8 mouse cellular contexts compared by ENCODE assay signal in the genomic region with DNA sequence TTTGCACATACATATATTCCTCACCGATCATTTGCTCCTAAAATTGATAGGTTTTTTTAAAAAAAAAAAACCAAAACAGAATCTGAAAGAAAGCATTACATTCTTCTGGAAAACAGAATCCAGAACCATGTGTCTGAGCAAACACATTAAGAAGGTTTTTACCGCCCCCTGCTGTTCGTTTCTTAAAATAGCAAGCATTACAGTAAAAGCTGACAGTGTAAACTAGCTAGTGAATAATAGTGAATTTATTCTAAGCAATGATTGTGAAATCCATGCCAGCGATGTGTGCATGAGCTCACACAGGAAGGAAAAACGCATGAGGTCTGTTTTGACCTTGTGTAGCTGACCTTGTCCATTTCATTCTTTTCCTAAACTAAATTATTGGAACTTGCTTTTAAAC. TPM values are rescaled to one million over a fixed set of nuclear protein-coding genes. Genes with fewer than 3 reads are reported as not detected.
DNase-seq lines count a peak whose midpoint lies in the region; ATAC-seq and TF ChIP-seq lines count a peak whose summit lies in the region.

No protein-coding gene starts in this region.

- H3K27me3 ChIP-seq in heart, postnatal 0 days (ENCODE audit: control insufficient read depth, insufficient read depth, low read length) = no peaks in the 10 kb centered on the region
- H3K27me3 ChIP-seq in heart, embryonic 11.5 days (ENCODE audit: control insufficient read depth, insufficient read depth, low read length) = no peaks in the 10 kb centered on the region

- no peaks in the 10 kb centered on the region for H3K9me3 ChIP-seq in heart, postnatal 0 days (replicated peaks; ENCODE audit: control insufficient read depth, low read length)
- no peaks in the 10 kb centered on the region for H3K9me3 ChIP-seq in heart, embryonic 11.5 days (replicated peaks; ENCODE audit: control insufficient read depth, low read length)

- peak; percentile 64 for TF ChIP-seq CTCF in heart, postnatal 0 days (IDR thresholded peaks at IDR 0.05; ENCODE audit: low read depth)

- no peak overlapping the region for H3K4me2 ChIP-seq in heart, postnatal 0 days (ENCODE audit: low read depth, low read length)
- no peak overlapping the region for H3K4me2 ChIP-seq in heart, embryonic 11.5 days

- peaks cover 14% of the 10 kb centered on the region for H3K36me3 ChIP-seq in heart, postnatal 0 days (replicated peaks; ENCODE audit: control insufficient read depth, insufficient read depth, low read length)
- H3K36me3 ChIP-seq in heart, embryonic 11.5 days (ENCODE audit: control insufficient read depth, insufficient read depth, low read length) = peaks cover 4% of the 10 kb centered on the region; the same call in 1 of the 2 replicates

- TF ChIP-seq EP300 in heart, postnatal 0 days (IDR thresholded peaks at IDR 0.05; ENCODE audit: low read depth) = no peak

- H3K4me3 ChIP-seq in heart, postnatal 0 days (ENCODE audit: low read depth, low read length) = no peak overlapping the region
- no peak overlapping the region for H3K4me3 ChIP-seq in heart, embryonic 11.5 days (ENCODE audit: low read depth, low read length)

- 5% methylated on average over 5 of the region's 5 CpGs for WGBS in heart, postnatal 0 days
- 11% methylated on average over 5 of the region's 5 CpGs for WGBS in heart, embryonic 11.5 days (ENCODE audit: insufficient replicate concordance)

- peak; percentile 47; the same call in 1 of the 2 replicates for ATAC-seq in heart, postnatal 0 days (ENCODE audit: insufficient read depth, low read depth)
- ATAC-seq in heart, embryonic 11.5 days (replicated peaks; ENCODE audit: insufficient number of reproducible peaks, low FRiP score, low TSS enrichment) = no peak
- ATAC-seq in CD4-positive, CD25-positive, alpha-beta regulatory T cell, adult 4 months = peak; percentile 53
- ATAC-seq in megakaryocyte-erythroid progenitor cell, adult 5-6 weeks (replicated peaks; ENCODE audit: low FRiP score, low TSS enrichment, poor library complexity, severe bottlenecking) = peak; percentile 65; the same call in 1 of the 2 replicates

- H3K4me1 ChIP-seq in heart, postnatal 0 days (ENCODE audit: control insufficient read depth, insufficient read depth) = no peaks in the 10 kb centered on the region
- H3K4me1 ChIP-seq in heart, embryonic 11.5 days (ENCODE audit: control insufficient read depth, insufficient read depth, low read length) = peaks cover 7% of the 10 kb centered on the region; the same call in 1 of the 2 replicates

- H3K9ac ChIP-seq in heart, postnatal 0 days (replicated peaks; ENCODE audit: low read depth, low read length) = no peak overlapping the region
- no peak overlapping the region for H3K9ac ChIP-seq in heart, embryonic 11.5 days (ENCODE audit: low read depth, low read length)

- H3K27ac ChIP-seq in heart, postnatal 0 days (ENCODE audit: low read depth) = no peak overlapping the region
- H3K27ac ChIP-seq in heart, embryonic 11.5 days (ENCODE audit: low read depth, low read length) = no peak overlapping the region

- peak; percentile 73 for DNase-seq in heart, postnatal 0 days (ENCODE audit: low spot score)
- peak; percentile 37 to 74 for DNase-seq in adrenal gland, postnatal 36 days
- DNase-seq in gastrocnemius, postnatal 10 days = peak; percentile 48
- DNase-seq in layer of hippocampus, adult 9-10 months (ENCODE audit: low spot score) = peak; percentile 4
- peak; percentile 68 for DNase-seq in testis, postnatal 10 days (ENCODE audit: low spot score)

RNA-seq across cellular contexts. Expression of gene Palld, which starts 27.2 kb away (rescaled TPM):
- total RNA-seq in heart, postnatal 0 days (2014; rRNA removed; ENCODE audit: low replicate concordance) = 103 and 111 TPM in 2 replicates
- 121 and 127 TPM in 2 replicates for polyA plus RNA-seq in heart, postnatal 0 days (2015; fragmentation: Nextera tagmentation; extraction: Ambion mirVana)
- polyA plus RNA-seq in heart, embryonic 11.5 days (2014; fragmentation: Nextera tagmentation; extraction: Ambion mirVana) = 157 and 186 TPM in 2 replicates
- under 1 TPM; 0.79 to 0.89 TPM for polyA plus RNA-seq in CD4-positive, CD25-positive, alpha-beta regulatory T cell, adult 4 months (2017; shearing (Covaris generic))
- 10 to 100 TPM; 33.2 to 46.8 TPM for total RNA-seq in adrenal gland, postnatal 36 days (2021)
- total RNA-seq in gastrocnemius, postnatal 10 days (2021) = 100 to 1,000 TPM; 148 to 150 TPM
- not detected in 2 replicates for total RNA-seq in megakaryocyte-erythroid progenitor cell, adult 5-6 weeks (2014; fragmentation: Nextera tagmentation)
- total RNA-seq in megakaryocyte-erythroid progenitor cell, adult 5-6 weeks (2017) = 0.70 TPM in 1 of 2 replicates, not detected in the other

RNA-seq across cellular contexts. Expression of gene Ddx60, which starts 52.6 kb away (rescaled TPM):
- 1.5 and 2.6 TPM in 2 replicates for total RNA-seq in heart, postnatal 0 days (2014; rRNA removed; ENCODE audit: low replicate concordance)
- polyA plus RNA-seq in heart, postnatal 0 days (2015; fragmentation: Nextera tagmentation; extraction: Ambion mirVana) = 4.5 and 4.7 TPM in 2 replicates
- polyA plus RNA-seq in heart, embryonic 11.5 days (2014; fragmentation: Nextera tagmentation; extraction: Ambion mirVana) = 1.7 TPM in 2 replicates
- 10 to 100 TPM; 53.0 to 57.9 TPM for polyA plus RNA-seq in CD4-positive, CD25-positive, alpha-beta regulatory T cell, adult 4 months (2017; shearing (Covaris generic))
- total RNA-seq in adrenal gland, postnatal 36 days (2021) = 1 to 10 TPM; 4.2 to 6.7 TPM
- total RNA-seq in gastrocnemius, postnatal 10 days (2021) = 1 to 10 TPM in 1 of 2 experiments, under 1 TPM in 1; 0.49 to 1.2 TPM
- 2.3 and 4.2 TPM in 2 replicates for total RNA-seq in megakaryocyte-erythroid progenitor cell, adult 5-6 weeks (2014; fragmentation: Nextera tagmentation)
- total RNA-seq in megakaryocyte-erythroid progenitor cell, adult 5-6 weeks (2017) = 4.6 and 6.3 TPM in 2 replicates

Comparison
In these comparisons a context has a peak if more than half of its experiments do, and no peak if none do; other contexts are left out.
1. DNase-seq: peak in every context shown above with its lines; median percentile 73 in heart, postnatal 0 days; 68 in testis, postnatal 10 days; 56 in adrenal gland, postnatal 36 days; 48 in gastrocnemius, postnatal 10 days; 4 in layer of hippocampus, adult 9-10 months.
2. RNA of gene Palld, which starts 27.2 kb away (total RNA-seq): 148 to 150 TPM in gastrocnemius, postnatal 10 days, 103 to 111 TPM in heart, postnatal 0 days and 33.2 to 46.8 TPM in adrenal gland, postnatal 36 days; 0.70 TPM in megakaryocyte-erythroid progenitor cell, adult 5-6 weeks; every median in the first group is over 10 times any median in the second.